Mouse (Mus musculus) retina, postnatal 7 days (tissue): ENCODE results near the gene Fstl4.

Source experiments
- DNase-seq: peaks from one replicate; pipeline ENCODE4 v3.0.0-alpha.2; 2012; ENCODE audit warnings: low read depth, low spot score

Fstl4 gene

GRCm38 (mm10) chr11:52910788-52911187 lies 146.4 kb downstream of the Fstl4 start:
- no peak for DNase-seq

- no peak for DNase-seq
Observed at GRCm38 (mm10) chr11:52914431-52914830, 150.0 kb downstream of the Fstl4 start.

DNA sequence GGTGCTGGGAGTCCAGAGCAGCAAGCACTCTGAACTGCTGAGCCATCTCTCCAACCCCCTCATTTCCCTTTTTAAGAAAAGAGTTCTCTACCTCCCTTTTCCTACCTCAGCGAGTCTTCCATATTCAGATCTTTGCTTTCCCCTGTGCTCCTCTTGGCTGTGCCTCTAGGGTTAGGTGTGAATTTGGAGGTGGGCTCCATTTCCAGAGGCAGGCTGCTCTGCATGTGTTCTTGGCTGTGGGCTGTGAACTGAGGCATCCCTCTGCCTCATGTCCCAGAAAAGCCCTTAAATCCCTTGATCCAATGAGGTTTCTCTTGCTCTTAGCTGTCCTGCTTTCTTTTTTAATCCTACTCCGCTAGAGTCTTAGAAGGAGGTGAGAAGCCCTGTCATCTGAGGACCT lies 151.2 kb downstream of the Fstl4 start:
- no peak for DNase-seq

DNA sequence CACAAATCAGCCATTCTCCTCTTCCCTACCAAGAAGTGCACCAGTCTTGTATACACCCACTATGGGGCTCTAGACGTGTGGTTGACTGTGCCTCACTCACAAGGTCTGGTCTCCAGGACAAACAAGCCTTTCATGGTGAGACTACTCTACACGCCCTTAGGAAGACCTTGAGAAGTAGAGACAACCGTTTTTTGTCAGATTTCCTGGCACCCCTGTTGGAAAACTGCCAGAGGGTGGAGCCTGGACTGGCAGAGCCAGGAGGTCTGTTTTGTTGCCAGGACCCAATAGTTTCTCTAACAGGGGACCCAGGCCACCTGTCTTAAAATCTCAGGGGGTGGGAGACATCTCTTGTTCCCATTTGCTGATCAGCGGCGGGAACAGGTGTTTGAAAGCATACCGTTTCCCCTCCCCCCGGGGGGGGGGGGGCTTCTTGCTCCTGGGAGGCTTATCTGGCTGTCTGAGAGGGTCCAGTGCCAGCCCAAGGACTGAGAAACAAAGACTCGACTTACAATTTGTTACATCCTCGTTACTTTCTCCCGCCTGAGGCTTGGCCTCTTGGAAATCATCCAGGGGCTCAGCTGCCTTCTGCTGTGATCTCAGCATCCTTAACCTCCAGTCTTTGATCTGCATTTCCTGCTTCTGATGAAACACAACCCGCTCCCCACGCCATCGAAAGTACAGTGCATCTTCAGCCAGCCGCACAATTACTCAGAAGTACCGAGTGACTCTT lies 155.0 kb downstream of the Fstl4 start:
- no peak for DNase-seq

- DNase-seq, result no peak
Observed at GRCm38 (mm10) chr11:52924196-52924595, 159.8 kb downstream of the Fstl4 start.

DNA sequence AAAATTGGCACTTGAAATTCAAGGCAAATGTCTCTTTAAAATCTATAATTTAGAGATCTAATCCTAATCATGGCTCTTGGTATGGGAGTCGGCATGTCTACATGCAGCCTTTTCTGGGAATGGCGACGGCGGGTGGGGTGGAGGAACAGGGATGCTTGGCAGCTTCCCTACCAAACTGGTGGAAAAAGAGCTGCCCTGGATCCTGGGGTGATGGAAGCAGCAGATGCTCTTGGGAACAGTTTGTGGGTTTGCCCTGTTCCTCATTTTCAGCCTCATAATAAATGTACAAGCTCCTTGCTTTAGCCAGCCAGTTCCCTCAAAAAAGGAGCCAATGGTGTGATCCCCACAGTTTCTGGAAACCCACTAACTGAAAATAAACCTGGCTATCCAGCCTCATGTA lies 163.9 kb downstream of the Fstl4 start:
- no peak for DNase-seq

GRCm38 (mm10) chr11:52939336-52940070 lies 175.1 kb downstream of the Fstl4 start:
- no peak for DNase-seq

- DNase-seq, result no peak
Observed at GRCm38 (mm10) chr11:52942967-52943366, 178.5 kb downstream of the Fstl4 start.

GRCm38 (mm10) chr11:52954995-52955394 lies 190.6 kb downstream of the Fstl4 start:
- DNase-seq, result no peak

DNA sequence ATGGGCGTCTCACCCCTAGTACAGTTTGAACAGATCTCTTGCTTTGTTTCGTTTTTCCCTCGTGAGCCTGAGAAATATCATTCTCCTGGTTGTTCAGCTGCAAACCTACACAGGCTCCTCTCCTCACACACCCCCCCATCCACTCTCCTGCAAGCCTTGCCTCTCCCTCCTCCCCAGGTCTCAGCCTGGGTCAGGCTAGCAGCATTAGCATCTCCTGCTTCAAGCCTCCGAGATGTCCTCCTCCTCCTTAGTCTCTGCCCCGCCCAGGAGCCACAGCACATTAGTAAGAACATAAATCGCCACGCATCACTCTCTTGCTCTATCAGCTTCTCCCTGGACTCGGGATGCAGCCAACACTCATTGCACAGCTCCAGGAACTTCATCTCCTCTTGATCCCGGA lies 204.4 kb downstream of the Fstl4 start:
- no peak for DNase-seq

GRCm38 (mm10) chr11:52970396-52970795 lies 206.0 kb downstream of the Fstl4 start:
- no peak for DNase-seq

- DNase-seq, result no peak
Observed at GRCm38 (mm10) chr11:52986986-52987385, 222.6 kb downstream of the Fstl4 start.

GRCm38 (mm10) chr11:52994688-52995087 lies 230.3 kb downstream of the Fstl4 start:
- no peak for DNase-seq

DNA sequence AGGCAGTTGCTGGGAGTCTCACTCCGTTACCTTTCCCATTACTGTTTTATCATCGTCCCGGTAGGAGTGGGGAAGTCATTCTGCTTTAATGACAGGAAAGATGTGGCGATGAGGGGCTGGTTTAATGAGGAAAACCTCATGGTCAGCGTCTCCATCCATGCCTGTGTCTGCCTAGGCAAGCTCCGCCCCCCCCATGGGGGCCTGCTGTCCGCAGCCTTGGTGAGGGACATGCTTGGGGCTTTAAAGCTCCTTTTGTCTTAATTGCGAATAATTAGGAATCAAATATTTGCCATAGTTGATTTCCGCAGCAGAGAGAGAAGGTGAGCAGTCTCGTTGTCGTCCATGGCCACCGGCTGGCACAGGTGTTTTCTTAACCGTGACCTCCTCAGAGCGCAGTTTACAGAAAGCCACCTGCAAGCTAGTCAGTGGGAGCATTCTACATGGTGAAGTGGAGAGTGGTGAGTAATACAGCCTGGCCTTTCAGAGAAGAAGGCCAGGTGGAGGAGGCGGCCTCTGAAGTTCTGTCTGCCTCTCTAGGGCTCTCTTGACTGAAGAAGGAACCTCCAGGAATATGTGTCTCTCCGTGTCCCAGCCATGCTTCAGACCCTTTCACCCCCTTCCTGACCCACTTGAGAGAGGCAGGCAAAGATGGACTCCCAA lies 232.1 kb downstream of the Fstl4 start:
- no peak for DNase-seq

DNA sequence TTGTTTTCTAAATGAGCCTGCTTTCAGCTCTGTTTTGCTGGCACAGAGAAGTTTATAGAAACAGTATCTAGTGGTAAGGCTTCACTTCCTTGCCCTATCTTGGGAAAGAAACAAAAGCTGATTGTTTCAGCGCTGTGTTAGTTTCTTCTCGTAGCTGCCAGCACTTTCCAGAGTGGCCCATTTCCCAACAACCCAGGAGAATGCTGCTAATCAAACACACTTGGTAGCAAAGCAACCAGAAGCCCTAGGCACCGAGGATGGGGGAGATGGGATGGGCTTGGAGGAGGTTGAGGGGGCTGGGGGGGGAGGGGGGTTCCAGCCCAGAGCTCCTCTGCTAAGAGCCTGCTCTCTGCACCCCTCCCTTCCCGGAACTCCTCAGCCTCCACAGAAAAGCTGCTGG lies 233.0 kb downstream of the Fstl4 start:
- no peak for DNase-seq

- no peak for DNase-seq
Observed at GRCm38 (mm10) chr11:53000226-53000625, 235.8 kb downstream of the Fstl4 start.

DNA sequence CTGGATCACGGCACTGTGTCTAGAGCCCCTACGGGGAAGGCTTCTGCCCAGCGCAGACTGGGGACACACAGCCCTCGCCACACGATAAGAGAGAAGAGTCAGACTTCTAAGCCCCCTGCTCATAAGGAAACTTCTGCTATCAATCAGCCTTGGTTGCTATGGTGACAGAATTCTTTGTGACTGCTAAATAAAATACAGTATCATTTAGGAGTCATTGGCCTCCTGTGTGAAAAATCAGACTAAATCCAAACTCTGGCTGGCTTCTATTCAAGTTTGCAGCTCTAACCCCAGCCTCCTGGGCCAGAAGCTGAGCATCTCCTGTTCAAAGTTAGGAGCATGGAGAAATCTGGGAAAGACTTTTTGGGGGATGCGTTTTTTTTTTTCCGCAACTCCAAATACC lies 238.9 kb downstream of the Fstl4 start:
- DNase-seq, result no peak

- no peak for DNase-seq
Observed at GRCm38 (mm10) chr11:53003811-53004210, 239.4 kb downstream of the Fstl4 start.

GRCm38 (mm10) chr11:53009597-53009996 lies 245.2 kb downstream of the Fstl4 start:
- no peak for DNase-seq

DNA sequence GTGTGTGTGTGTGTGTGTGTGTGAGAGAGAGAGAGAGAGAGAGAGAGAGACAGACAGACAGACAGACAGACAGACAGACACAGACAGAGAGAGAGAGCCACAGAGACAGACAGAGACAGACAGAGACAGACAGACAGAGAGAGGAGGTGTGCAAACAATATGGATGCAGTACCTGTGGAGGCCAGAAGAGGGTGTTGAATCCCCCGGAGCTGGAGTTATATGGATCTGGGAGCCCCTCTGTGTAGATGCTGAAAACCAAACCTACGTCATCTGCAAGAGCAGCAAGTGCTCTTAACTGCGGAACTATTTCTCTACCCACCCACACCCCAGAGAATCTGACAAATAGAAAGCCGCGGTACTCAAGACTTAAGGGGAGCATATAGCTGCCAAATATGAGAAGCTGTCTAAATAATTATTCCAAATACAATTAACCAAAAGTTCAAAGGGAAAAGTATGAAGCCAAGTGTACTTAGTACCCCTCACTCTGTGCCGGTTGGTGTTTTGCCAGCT lies 247.6 kb downstream of the Fstl4 start:
- no peak for DNase-seq

DNA sequence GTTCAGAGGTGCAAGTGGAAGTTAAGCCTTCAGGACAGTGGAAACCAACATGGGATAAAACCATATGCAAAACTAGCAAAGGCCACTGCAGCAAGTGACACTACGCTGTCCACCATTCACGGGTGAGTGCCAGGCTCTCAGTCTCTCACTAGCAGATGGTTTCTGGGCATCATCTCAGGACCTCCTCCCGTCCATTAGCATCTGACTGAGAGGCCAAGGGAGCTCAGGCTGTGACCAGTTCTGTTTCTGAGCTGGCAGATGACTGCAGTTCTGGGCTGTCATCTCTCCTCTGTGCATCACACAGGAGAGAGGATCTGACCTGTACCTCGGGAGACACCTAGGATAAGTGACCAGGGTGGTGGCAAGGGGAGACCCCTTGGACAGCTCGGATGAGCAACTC lies 249.5 kb downstream of the Fstl4 start:
- no peak for DNase-seq

DNA sequence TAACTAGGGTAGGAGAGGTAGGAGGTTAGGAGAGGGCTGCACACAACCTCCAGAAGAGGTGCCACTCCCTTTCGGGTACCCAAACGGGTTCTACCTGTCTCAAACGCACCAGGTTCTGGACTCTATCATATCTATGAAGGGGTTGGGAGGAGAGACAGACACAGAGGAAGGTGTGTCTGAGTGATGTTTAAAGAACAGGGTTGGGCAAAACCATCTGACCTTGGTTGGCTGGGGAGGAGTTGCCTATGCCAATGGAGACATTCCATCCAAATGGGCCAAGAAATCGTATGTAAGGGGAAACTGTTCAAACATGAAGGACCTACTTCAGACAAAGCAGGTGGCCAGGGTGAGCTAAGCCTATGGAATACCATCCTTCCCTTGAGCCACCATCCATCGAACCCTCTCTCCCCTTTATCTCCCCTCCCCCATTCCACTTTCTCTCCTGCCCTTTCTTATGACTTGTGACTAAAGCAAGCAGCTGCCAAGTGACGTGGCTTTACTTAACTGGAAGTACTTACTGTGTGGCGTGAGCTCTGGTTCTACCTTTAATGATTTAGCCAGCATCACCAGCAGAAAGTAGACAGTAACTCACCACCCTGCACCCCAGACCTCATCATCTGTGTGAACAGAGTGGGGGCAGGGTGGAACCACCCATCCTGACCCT lies 252.1 kb downstream of the Fstl4 start:
- no peak for DNase-seq
